Mouse (Mus musculus) kidney, adult 2 months (tissue): ENCODE results near the gene Prpf4.

Experiments
- CTCF ChIP-seq: fragments of 200-500 bp; conservative IDR thresholded peaks from 2 replicates; pipeline ENCODE4 v1.5.1; 2011; ENCODE audit warnings: low read depth, mild to moderate bottlenecking, control low read depth, low read length, moderate library complexity, mixed read lengths; ENCODE audit not compliant: insufficient read depth, insufficient read length
- POLR2A ChIP-seq: fragments of 200-500 bp; IDR thresholded peaks from one replicate; pipeline ENCODE4 v1.6.1; 2011; ENCODE audit warnings: low read depth, low read length, control low read depth

GRCm38 (mm10) chr4:62460348-62460747 is 51.8 kb downstream of the Prpf4 start:
- TF ChIP-seq POLR2A (no peak), CTCF (no peak)
